Mouse (Mus musculus) midbrain, embryonic 11.5 days (tissue): ENCODE results near the gene Prss48. TPM values are rescaled to one million over a fixed set of nuclear protein-coding genes. Genes with fewer than 3 reads are reported as not detected.

Experiments used
- ATAC-seq: fragments of 200-750 bp; cut with Nextera tagmentation; 2 replicates; pipeline ENCODE4 v1.8.0; 2017; ENCODE audit warnings: moderate TSS enrichment, moderate library complexity; ENCODE audit not compliant: low FRiP score
- DNase-seq: peaks from one replicate; pipeline ENCODE4 v3.0.0; 2015; ENCODE audit warnings: low spot score; ENCODE audit errors: missing footprints
- H3K27ac ChIP-seq: fragments of 300-500 bp; sonication (generic); 2 replicates; pipeline ENCODE4 v1.5.1; 2014; ENCODE audit warnings: low read depth, low read length
- H3K27me3 ChIP-seq: fragments of 300-500 bp; sonication (generic); 2 replicates; pipeline ENCODE4 v1.6.1; 2014; ENCODE audit warnings: mild to moderate bottlenecking, low read length, moderate library complexity, mixed read lengths; ENCODE audit not compliant: control insufficient read depth, insufficient read depth
- H3K36me3 ChIP-seq: fragments of 300-500 bp; sonication (generic); 2 replicates; pipeline ENCODE4 v1.6.1; 2014; ENCODE audit warnings: mild to moderate bottlenecking, low read length, moderate library complexity, mixed read lengths; ENCODE audit not compliant: control insufficient read depth, insufficient read depth
- H3K4me1 ChIP-seq: fragments of 300-500 bp; sonication (generic); 2 replicates; pipeline ENCODE4 v1.6.1; 2014; ENCODE audit warnings: low read length; ENCODE audit not compliant: control insufficient read depth, insufficient read depth
- H3K4me2 ChIP-seq: fragments of 300-500 bp; sonication (generic); 2 replicates; pipeline ENCODE4 v1.6.1; 2014; ENCODE audit warnings: mild to moderate bottlenecking, moderate library complexity
- H3K4me3 ChIP-seq: fragments of 300-500 bp; sonication (generic); 2 replicates; pipeline ENCODE4 v1.5.1; 2014; ENCODE audit warnings: low read depth, low read length
- H3K9ac ChIP-seq: fragments of 300-500 bp; sonication (generic); 2 replicates; pipeline ENCODE4 v1.6.1; 2014; ENCODE audit warnings: low read length
- H3K9me3 ChIP-seq: fragments of 300-500 bp; sonication (generic); 2 replicates; pipeline ENCODE4 v1.6.1; 2016; ENCODE audit warnings: low read length; ENCODE audit not compliant: control insufficient read depth
- WGBS: fragments of 180-500 bp; shearing (Covaris S2); extraction: QIAGEN DNeasy Blood & Tissue Kit; methylation state at CpG from one replicate; pipeline ENCODE4 v1.1.7; 2014; 5-methylcytosine and 5-hydroxymethylcytosine counted together
- polyA plus RNA-seq: library from polyadenylated mRNA; unstranded; fragments of >200 nt; fragmentation: Nextera tagmentation; extraction: Ambion mirVana; gene quantifications from 2 replicates; pipeline ENCODE4 v1.2.1, GENCODE M21; 2014

Prss48 gene
- not detected in 2 replicates for polyA plus RNA-seq

DNA sequence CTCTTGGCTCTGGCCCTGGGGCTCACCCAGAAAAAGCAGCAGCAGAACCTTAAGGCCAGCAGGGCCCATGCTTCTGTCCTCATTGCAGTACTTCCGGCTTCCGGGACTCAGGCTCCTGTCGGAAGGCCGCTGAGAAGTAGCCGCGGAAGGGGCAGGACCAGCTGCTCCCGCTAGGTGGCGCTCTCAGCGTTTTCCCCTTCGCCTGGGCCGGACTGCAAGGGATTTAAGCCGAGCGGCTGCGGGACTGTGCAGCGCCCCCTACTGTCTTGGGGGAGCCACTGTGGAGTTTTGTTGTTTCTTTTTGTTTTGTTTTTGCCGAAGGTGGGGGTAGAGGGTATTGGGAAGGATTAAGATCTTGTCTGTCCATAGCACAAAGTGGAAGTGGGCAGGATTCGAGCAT is at the start of gene Prss48:
TSS of gene Prss48 (minus strand) at position 69 of the 400 bp plus-strand sequence.
- Histone ChIP-seq H3K4me2 (no peak within 1 kb of the TSS), H3K27ac (no peak within 1 kb of the TSS), H3K4me3 (no peak within 1 kb of the TSS), H3K9ac (no peak within 1 kb of the TSS), H3K27me3 (no peaks in the 10 kb centered on the region), H3K36me3 (no peaks in the 10 kb centered on the region), H3K9me3 (no peaks in the 10 kb centered on the region), H3K4me1 (no peaks in the 10 kb centered on the region)
- ATAC-seq = no peak
- DNase-seq = no peak
- WGBS = 73% methylated on average over 17 of the region's 17 CpGs

DNA sequence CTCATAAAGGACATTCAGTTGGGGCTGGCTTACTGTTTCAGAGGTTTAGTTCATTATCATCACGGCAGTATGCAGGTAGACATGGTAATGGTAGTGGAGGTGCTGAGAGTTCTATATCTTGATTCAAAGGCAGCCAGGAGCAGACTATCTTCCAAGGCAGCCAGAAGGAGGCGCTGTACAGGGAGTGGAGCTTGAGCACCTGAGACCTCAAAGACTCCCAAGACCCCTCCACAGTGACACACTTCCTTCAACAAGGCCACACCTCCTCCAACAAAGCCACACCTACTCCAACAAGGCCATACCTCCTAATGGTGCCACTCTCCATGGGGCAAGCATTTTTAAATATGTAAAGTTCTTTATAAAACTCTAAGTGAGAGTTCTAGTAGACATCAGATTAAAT is 46.8 kb upstream of the Prss48 start:
- no peaks in the 10 kb centered on the region for H3K27me3 ChIP-seq
- H3K4me3 ChIP-seq = no peak overlapping the region
- no peak overlapping the region for H3K9ac ChIP-seq
- ATAC-seq = no peak
- no peaks in the 10 kb centered on the region for H3K36me3 ChIP-seq
- H3K9me3 ChIP-seq = no peaks in the 10 kb centered on the region
- no peak overlapping the region for H3K27ac ChIP-seq
- no peak for DNase-seq
- WGBS = 79% methylated on average over 2 of the region's 2 CpGs
- H3K4me2 ChIP-seq = no peak overlapping the region
- no peaks in the 10 kb centered on the region for H3K4me1 ChIP-seq

DNA sequence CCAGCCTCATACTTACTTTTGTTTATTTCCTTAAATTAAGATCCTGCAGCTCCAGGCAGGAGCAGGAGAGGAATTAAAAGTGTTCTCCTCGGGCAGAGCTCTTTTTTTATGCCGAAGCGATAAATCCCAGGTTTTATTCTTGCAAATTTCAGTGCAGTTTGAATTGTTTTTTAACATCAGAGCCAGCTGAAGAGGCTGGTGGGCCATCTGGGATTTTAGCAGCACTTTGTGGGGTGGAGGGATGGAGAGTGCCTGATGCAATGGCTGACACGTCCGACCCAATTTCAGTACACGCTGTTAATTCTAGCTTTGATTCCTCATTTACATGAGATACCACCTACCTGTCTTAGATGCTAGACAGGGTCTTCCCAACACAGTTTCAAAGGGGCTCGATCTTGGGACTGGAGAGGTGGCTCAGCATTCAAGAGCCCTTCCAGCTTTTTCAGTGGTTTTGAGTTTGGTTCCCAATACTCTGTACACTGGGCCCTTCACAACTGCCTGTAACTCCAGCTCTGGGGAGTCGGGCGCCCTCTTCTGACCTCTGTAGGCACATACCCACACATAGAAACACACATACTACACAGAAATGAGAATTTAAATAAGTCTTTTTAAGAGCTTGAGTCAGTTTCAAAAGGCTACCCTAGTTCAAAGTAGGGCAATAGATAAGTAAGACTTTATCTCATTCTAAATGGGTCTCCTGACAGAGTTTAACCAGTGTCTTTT is 45.6 kb upstream of the Prss48 start:
- H3K4me2 ChIP-seq = no peak overlapping the region
- no peaks in the 10 kb centered on the region for H3K4me1 ChIP-seq
- ATAC-seq (no peak), DNase-seq (no peak)
- H3K36me3 ChIP-seq = no peaks in the 10 kb centered on the region
- no peak overlapping the region for H3K27ac ChIP-seq
- H3K9me3 ChIP-seq = no peaks in the 10 kb centered on the region
- no peak overlapping the region for H3K4me3 ChIP-seq
- no peaks in the 10 kb centered on the region for H3K27me3 ChIP-seq
- 93% methylated on average over 9 of the region's 9 CpGs for WGBS
- no peak overlapping the region for H3K9ac ChIP-seq

DNA sequence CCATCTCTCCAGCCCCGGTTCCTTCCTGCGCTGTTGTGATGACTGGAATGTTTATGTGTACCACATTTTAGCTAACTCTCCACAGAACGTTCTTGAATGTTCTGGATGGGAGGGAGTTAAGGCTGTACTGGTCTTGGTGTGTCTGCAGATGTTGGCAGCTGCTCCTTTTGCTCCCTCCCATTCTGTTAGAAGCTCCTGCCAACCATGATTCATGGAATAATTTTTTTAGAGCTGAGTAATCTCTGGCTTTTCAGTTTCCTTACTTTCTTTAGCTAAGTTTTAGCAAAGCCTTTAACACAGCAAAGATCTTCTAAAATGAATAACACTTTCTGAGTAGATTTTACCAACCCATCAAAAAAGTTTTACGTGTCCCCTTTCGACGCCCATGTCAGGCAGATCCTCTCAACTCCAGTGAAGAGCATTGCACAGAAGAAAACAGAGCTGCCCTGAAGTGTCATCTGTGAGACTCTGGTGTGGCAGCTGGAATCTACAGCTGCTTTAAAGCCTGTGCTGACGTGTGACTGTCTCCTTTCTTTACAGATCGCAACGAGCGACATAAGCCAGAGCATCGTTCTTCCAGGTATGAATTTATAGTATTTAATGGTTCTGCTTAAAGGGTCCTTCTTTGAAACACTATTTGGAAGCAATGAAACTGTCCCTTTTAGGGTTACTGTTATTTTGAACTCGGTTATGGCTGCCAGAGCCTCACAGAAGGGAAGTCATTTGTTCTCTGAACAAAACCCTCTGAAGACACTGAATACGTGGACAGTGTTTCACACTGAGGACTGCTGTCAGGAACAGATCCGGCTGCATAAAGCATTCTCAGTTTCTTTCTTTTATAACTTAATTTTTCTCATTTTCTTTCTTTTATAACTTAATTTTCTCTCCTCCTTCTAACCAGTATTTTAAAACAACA is 38.3 kb upstream of the Prss48 start:
- no peak for DNase-seq
- 78% methylated on average over 14 of the region's 14 CpGs for WGBS
- no peak overlapping the region for H3K4me3 ChIP-seq
- H3K36me3 ChIP-seq = no peaks in the 10 kb centered on the region
- H3K27ac ChIP-seq = no peak overlapping the region
- no peak for ATAC-seq
- H3K4me1 ChIP-seq = no peaks in the 10 kb centered on the region
- no peak overlapping the region for H3K9ac ChIP-seq
- H3K27me3 ChIP-seq = no peaks in the 10 kb centered on the region
- H3K9me3 ChIP-seq = no peaks in the 10 kb centered on the region
- H3K4me2 ChIP-seq = no peak overlapping the region

DNA sequence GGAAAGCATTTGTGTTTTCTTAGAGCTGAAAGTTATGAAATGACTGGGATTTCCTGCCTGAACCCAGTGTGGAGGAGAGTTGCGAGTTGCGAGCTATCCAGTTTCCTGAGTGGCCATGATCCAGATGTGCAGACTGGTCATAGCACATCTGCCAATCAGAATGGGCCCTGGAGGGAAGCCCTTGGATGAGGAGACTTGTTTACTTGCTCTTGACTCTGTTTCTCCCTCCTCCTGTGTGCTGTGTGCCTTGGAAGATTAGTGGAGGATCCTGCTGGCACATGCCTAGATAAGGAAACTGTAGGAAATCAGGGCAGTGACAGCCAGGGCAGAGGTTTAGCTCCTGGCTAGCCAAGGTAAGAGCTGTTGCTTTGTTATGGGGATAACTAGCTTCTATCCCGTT is 36.4 kb upstream of the Prss48 start:
- Histone ChIP-seq H3K27ac (no peak overlapping the region), H3K4me1 (no peaks in the 10 kb centered on the region), H3K36me3 (no peaks in the 10 kb centered on the region), H3K4me2 (no peak overlapping the region), H3K4me3 (no peak overlapping the region), H3K27me3 (no peaks in the 10 kb centered on the region), H3K9ac (no peak overlapping the region), H3K9me3 (no peaks in the 10 kb centered on the region)
- ATAC-seq (no peak), DNase-seq (no peak)
- 55% methylated on average over 3 of the region's 3 CpGs for WGBS

DNA sequence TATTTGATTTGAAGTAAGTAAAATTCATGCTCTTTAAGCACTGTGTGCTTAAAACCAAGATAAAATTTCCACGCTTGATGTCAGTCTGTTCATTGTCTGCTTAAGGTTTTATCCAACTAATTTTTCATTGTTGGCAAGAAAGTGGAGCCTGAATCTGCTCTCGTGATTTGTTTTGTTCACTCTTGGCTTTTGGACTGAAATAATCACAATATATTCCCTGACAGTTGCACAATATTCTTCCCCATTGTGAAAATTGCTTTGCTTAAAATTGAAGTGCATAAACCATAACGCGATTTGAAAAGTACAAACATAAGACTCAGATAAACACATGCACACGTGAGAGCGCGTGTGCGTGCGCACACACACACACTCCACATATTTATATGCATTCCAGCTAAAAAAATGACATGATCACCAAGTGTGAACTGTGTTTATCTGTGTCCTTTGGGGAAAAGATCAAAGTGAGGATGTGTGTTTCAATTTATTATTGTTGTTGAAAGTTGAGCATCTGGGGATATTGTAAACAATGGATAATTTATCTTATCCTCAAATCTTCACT is 35.7 kb upstream of the Prss48 start:
- H3K36me3 ChIP-seq = no peaks in the 10 kb centered on the region
- H3K9ac ChIP-seq = no peak overlapping the region
- H3K4me1 ChIP-seq = no peaks in the 10 kb centered on the region
- no peak overlapping the region for H3K4me2 ChIP-seq
- H3K4me3 ChIP-seq = no peak overlapping the region
- ATAC-seq (no peak), DNase-seq (no peak)
- H3K9me3 ChIP-seq = no peaks in the 10 kb centered on the region
- 93% methylated on average over 9 of the region's 9 CpGs for WGBS
- H3K27ac ChIP-seq = no peak overlapping the region
- H3K27me3 ChIP-seq = no peaks in the 10 kb centered on the region

DNA sequence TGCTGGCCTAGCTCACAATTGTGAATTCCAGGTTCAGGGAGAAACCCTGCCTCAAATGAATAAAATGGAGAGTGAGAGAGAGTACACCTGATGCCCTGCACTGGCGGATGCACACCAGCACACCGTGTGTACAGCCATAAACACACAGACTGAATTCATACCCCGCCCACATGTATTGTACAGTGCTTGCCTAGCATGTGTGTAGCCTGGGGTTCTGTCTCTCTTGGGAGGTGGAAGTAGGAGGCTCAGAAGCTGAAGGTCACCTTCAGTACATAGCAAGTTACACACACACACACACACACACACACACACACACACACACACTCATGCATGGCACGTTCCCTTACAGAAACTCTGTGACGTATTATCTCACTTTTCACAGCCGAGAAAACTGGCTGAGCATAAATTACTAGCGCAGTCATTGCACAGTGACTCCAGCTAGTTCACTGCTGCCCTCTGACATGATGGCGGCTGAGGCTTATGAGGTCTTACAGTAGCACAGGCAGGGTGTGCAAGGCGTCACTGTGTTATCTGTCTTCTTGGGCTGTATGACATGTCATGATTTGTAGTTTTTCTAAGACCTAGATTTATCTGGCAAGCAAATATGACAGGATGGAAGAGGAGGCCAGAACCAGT is 31.3 kb upstream of the Prss48 start:
- WGBS = 87% methylated on average over 9 of the region's 9 CpGs

DNA sequence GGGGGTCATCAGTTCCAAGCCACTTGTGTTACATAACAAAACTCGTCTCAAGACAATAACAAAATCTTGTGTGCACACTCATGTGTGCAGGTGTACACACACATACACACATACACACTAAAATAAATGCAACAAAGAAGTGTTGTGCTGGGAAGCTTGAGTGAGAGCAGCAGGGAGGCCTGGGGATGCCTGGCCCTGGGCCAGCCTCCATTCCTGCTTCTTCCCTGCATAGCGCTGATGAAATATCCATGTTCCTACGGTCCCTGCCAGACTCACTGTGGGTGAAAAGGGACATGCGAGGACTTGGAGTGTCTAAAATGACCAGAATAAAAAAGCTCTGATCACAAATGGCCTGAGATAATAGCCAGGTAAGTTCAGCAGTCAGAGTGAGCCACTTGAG is 28.3 kb upstream of the Prss48 start:
- Histone ChIP-seq H3K4me3 (no peak overlapping the region), H3K9me3 (no peaks in the 10 kb centered on the region), H3K27me3 (no peaks in the 10 kb centered on the region), H3K4me2 (no peak overlapping the region), H3K27ac (no peak overlapping the region), H3K9ac (no peak overlapping the region), H3K36me3 (no peaks in the 10 kb centered on the region), H3K4me1 (no peaks in the 10 kb centered on the region)
- 87% methylated on average over 4 of the region's 4 CpGs for WGBS
- DNase-seq (no peak), ATAC-seq (no peak)

More for the DNA sequence above, 31.3 kb upstream of the Prss48 start:
- Histone ChIP-seq H3K4me1 (no peaks in the 10 kb centered on the region), H3K9me3 (no peaks in the 10 kb centered on the region), H3K36me3 (no peaks in the 10 kb centered on the region), H3K4me3 (no peak overlapping the region), H3K4me2 (no peak overlapping the region), H3K9ac (no peak overlapping the region), H3K27ac (no peak overlapping the region), H3K27me3 (no peaks in the 10 kb centered on the region)
- no peak for ATAC-seq
- no peak for DNase-seq
